Mouse (Mus musculus): ENCODE data around the gene Diaph2.

Diaph2 gene

DNA sequence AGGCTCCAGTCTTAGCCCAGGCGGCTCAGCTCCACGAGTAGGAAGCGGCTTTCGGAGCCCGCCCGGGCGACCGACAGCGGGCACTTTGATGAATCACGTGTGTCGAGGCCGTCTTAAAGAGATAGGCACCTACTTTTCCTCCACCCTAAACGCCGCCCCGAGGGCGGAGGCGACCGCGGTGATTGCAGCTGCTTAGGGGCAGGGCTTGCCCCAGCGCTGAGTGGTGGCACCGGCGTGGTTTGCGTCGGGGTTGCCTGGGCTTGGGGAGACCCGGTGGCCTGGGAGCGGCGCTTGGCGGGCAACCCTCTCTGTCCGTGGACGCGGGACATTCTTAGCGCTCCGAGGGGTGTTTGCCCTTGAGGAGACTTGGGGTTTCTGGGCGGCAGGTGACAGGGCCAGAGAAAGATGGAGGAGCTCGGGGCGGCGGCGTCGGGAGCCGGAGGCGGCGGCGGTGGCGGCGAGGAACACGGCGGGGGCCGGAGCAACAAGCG, at the start of gene Diaph2:
Gene Diaph2 (plus strand): TSS at position 172 of the 491 bp plus-strand sequence.
- in situ Hi-C loops (cut with MboI; ENCODE audit: low sequenced_read_pairs), result no loop called here

DNA sequence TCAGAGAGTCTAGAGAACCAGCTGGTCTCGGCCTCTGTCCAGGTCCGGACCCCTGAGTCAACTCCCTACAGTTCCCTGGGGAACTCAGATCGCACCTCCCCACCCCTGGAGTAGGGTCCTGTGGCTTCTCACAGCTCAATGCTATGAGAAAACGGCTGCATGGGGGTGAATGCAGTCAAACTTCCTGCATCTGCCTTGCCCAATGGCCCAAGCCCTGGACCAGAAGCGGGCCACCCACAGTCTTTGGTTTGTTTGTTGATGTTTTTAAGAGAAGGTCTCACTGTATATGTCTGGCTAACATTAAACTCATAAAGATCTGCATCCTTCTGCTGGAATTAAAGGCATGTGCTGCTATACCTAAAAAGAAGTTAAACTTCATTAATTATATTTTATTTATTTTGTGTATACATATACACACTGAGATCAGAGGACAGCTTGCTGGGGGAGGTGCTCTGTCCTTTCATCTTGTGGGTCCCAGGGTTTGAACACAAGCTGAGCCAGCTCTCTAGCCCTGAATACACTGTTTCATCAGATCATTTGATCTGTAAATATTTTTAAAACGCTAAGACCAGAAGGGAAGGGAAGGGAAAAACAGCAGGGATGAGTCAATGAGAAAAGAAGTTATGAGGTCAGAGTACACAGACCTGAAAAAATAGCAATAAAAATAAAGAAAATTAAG, 47.8 kb upstream of the Diaph2 start:
- in situ Hi-C loops (cut with MboI; ENCODE audit: low sequenced_read_pairs), result no loop called here

DNA sequence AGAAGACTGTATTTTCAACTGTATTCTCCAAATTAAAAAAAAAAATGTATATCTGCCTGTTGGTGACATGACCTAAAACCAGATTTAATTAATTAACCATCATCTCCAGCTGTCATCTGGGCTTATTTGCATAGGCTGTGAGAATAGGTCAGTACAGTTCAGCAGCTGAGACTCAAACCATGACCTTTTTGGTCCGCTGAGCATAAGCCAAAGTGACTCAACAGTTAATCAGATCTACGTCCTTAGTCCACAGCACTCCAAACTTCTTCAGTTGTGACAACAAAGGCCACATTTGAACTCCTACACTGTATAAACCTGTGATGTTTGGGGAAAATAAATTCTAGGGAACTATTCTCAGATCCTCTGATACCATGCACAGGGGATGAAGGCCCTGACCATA, 39.9 kb upstream of the Diaph2 start:
- in situ Hi-C loops (cut with MboI; ENCODE audit: low sequenced_read_pairs), result no loop called here

DNA sequence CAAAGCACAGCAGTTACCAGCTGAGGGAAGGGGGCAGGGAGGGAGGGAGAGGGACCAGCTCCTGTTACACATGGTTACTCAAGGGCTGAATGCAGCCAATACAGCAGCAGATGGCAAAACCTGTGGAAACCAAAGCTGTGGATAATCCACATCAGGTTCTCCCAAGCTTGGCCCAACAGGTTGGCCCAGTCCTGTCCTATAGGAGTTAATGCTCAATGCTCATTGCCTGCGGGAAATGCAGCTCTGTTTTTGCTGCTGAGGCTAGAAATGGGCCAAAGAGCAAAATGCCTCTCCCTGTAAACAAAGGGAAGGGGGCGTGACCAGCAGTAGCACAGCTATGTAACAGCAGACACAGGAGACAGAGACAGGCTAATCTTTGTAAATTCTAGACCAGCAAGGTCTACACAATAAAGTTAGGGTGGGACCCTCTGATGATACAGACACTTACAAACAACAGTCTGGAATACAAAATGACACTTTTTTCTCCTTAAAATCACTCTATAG, 20.8 kb upstream of the Diaph2 start:
- in situ Hi-C loops (cut with MboI; ENCODE audit: low sequenced_read_pairs), result no loop called here

DNA sequence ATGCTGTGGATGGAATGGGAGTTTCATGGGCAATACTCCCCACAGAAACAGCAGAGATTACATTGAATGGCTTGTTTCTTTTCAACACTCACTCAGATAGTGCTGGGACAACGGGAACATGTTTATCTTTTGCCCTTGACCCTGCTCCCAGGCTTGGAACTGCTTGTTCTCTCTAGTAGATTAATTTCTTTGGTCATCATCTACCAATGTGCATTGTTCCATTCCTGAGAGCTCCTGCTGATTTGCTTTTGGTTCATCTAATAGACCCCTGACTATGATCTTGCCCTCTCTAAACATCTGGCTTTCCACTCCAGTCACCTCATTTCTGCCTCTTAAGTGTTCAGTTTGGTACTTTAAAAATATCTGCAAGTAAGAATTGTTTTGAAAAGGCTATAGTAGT, 13.0 kb upstream of the Diaph2 start:
- in situ Hi-C loops (cut with MboI; ENCODE audit: low sequenced_read_pairs), result no loop called here

DNA sequence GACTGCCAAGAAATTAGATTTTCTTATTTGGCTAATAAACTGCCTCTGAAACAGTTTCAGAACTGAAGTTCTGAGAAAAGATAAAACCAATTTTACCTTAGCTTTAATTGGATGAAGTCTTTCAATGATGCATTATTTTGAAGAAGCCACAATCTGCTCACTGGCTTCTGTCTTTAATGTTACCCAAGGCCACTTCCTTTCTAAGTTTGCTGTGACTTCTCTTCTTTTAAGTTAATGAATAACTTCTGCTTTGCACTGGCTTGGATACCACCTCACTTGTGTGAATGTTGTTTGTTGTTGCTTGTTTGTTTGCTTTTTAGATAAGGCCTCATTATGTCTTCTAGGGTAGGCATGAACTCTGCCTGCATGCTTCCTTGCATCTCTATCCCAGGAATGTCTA, 10.3 kb upstream of the Diaph2 start:
- in situ Hi-C loops (cut with MboI; ENCODE audit: low sequenced_read_pairs), result no loop called here

DNA sequence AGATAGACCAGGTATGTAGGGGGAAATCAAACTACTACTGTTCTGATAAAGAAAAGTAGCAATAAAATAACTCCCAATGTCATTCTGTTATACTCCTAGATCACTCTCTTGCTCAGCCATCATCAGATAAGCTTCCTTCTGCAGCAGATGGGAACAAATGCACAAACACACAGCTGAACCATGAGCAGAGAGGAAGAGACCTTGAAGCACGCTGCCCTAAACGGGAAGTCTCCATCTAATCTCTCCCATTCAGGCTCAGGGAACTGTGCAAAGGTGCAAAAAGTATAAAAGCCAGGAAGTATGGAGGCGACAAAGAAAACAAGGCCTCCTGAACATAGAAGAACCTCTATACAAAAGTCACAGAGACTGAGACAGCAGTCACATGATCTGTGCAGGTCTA, 6.6 kb upstream of the Diaph2 start:
- in situ Hi-C loops (cut with MboI; ENCODE audit: low sequenced_read_pairs), result no loop called here

DNA sequence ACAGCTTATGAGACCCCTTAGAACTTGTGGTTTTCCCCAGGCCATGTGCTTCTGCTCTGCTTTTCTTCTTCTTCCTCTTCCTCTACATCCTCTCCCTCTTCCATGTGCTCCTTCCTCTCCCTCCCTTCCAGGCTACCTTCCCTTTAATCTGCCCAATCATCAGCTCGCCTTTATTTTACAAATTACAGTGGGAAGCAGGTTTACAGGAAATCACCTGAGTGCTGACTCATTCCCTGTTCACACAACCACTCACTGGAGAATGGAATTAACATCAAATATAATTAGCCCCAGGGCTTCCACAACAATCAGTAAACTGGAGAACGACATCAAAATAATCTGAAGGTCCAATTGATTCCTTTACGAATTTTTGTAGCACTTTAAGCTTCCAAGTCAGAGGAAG, 3.6 kb upstream of the Diaph2 start:
- in situ Hi-C loops (cut with MboI; ENCODE audit: low sequenced_read_pairs), result no loop called here

DNA sequence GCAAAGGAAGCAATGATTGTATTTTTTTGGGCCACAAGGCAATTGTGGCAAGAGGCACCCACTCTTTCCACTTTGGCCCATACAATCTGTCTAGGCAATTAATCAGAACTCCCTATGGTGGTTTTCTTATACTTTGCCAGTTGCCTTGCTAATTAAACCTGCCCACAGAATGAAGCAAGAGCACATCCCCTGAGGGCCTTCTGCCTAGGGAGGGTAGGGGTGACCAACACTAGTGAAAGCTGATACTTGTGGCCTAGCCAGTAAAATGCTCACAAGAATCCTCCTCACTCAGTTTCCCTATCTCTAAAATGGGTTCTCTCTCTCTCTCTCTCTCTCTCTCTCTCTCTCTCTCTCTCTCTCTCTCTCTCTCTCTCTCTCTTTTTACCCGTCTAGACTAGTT, 440 bp upstream of the Diaph2 start:
- in situ Hi-C loops (cut with MboI; ENCODE audit: low sequenced_read_pairs), result no loop called here

DNA sequence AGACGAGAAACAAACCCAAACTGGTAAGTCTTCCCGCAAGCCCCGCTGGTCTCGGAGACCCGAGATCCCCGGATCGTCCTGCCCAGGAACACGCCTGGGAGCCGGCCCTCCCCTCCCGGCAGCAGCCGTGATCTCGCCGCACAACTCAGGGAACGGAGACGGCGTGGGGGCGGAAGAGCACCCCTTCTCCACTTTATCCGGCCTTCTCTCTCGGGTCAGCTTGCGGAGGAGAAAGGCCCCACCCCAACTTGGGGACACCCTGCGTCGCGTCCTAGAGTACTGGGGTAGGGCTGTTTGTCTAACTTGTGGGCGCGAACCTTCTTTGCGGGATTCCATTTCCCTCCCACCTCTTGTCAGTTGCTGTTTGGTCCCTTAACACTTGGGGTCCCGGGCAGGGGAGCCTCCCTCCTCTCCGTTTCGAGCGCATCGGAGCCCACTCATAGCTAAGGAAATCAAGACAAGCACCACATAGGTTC, 590 bp downstream of the Diaph2 start:
- in situ Hi-C loops (cut with MboI; ENCODE audit: low sequenced_read_pairs), result no loop called here

DNA sequence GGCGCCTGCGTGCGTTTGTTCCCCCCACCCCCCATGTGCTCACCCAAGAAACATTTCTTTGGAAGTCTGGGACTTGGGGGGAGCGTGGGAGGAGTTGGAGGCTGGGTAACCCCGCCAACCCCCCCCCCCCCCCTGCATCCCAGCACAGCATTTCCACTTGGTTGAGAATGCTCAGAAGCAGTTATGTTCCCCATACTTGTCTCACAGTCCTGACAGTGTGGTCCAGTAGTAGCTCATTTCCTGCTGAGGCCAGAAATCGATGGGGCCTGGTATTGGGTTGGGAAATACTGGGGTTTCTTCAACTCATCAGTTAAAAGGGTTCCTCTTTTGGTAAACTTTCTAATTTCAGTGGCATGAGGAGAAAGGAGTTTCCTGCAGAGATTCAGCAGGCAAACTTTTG, 1.1 kb downstream of the Diaph2 start:
- in situ Hi-C loops (cut with MboI; ENCODE audit: low sequenced_read_pairs), result no loop called here

DNA sequence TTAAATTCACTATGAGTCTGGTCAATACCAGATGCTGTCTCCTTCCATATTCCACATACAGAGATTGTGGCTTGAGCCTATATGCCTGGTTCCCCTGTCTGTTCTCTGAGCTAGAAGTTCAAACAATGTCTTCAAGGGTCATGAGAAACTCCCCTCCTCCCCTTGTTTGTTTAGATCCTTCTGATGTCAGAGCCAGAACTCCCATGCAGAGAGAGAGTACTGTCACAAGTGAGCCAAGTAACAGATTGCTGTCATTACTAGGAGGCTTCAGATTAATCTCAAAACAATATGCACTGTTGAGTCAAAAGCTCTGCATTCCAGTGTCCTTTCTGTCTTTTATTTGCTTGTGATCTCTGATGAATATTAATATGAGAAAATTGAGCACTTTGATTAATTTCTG, 7.1 kb downstream of the Diaph2 start:
- in situ Hi-C loops (cut with MboI; ENCODE audit: low sequenced_read_pairs), result no loop called here

DNA sequence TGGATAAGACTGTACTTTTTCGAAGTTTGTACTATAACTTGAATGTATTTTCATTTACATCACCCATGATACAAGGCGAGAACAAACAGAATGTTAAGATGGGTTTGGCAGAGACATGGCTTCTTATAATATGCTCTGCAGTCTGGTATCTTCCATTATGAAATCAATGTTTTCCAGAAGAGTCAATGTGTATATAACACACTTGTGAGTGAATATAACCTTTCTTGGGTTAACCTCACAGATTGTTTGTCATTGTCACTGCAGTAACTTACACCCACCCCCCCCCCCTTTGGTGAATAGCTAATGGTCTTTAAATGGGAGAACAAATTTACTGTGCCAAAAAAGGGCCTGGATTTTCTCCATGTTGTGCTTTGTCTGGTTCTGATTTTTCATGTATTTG, 13.1 kb downstream of the Diaph2 start:
- in situ Hi-C loops (cut with MboI; ENCODE audit: low sequenced_read_pairs), result no loop called here

DNA sequence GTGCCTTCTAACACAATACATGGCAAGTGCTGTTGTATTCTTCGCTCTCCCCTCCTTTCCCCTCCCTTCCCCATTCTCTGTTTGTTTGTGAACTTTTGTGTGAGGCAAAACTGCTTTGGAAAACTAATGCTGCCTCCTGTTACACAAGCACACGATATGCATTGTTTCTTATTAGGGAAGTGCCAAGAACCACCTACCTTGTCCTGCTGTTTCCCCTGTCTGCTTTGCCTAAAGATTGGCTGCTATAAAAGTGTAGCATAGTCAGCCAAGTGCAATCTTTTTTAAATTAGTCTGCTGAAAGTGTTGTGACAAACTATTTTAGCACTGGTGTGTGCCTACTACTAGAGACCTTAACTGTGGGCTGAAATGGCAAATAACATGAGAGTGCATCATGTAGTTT, 15.8 kb downstream of the Diaph2 start:
- in situ Hi-C loops (cut with MboI; ENCODE audit: low sequenced_read_pairs), result no loop called here

DNA sequence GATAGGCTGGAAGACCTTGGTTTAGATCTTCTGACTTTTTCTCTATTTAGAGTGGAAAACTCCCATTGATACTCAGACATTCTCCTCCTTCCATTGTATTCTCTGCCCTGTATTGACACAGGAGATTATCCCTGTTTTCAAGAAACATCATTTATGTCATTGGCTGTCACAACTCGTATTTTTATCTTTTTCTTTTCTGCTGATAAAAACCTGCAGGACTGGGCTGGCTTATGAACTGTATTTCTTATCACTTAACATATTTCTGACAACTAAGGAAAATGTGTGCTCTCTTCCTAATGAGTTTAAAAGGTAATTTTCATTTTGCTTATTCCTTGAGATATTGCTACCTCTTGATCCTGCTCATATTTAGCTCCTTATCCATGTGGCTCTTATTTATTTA, 17.3 kb downstream of the Diaph2 start:
- in situ Hi-C loops (cut with MboI; ENCODE audit: low sequenced_read_pairs), result no loop called here

DNA sequence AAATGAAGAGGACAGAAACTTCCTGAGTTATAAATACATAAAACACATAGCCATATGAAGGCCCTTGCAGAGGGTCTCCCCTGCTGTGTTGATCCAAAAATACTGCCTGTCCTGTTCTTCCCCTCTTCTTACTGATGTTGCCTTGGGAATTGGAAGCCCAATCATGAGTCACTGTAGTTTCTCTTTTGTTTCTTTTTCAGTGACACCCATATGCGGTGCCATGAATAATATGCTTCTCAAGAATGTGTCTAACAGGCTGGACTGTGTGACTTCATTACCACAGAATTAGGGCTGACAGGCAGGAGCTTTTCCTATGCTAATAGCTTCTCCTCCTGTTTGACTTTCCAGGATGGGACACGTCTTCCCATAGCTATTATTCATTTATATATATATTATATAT, 21.1 kb downstream of the Diaph2 start:
- in situ Hi-C loops (cut with MboI; ENCODE audit: low sequenced_read_pairs), result no loop called here

DNA sequence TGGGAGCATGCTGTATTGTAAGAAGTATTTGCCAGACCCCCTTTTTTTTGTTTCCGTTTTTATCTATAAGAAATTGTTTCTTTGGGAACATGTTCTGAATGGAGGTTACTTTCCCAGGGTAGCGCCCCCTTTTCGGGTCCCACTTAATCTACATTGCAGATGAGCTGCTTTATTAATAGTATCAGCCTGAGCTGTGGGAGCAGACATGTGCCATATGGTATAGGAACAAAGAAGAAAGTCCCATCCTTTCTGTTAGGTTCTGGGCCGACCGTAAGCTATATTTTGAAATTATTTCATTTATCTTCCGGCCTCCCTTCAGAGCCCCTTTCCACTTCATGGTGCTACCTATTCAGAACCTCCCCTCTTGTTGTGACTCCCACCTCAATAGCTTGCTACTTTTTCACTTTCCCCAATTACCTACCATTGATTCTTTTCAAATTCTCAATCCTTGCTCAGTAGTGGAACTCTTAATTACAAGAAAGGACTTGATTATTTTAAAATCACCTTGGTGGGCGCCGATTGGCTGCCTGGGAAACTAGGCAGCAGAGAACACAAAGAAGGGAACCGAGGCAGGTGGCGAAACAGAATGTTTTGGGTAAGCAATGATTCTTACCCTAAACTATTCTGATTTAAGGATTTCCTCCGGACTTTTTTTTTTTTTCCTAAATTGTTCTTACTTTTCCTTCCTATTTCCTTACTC, 24.2 kb downstream of the Diaph2 start:
- in situ Hi-C loops (cut with MboI; ENCODE audit: low sequenced_read_pairs), result no loop called here

DNA sequence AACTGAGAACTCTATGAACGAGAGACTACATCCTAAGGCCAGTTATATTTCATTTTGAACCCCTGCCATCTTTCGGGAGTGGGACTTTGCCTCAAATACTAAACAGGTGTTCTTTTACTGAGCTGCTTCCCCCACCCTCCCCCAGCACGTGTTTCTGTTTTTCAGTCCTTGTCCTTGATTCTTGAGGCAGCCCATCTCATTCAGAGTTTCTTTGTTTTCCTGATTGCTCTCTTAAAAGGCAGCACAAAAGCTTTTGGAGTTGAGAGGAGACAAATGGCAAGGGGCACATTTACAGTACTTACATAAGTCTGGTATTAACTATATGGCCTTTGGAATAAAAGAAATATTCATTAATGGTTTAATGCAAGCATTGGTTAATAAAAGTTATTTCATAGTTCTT, 24.9 kb downstream of the Diaph2 start:
- in situ Hi-C loops (cut with MboI; ENCODE audit: low sequenced_read_pairs), result no loop called here

DNA sequence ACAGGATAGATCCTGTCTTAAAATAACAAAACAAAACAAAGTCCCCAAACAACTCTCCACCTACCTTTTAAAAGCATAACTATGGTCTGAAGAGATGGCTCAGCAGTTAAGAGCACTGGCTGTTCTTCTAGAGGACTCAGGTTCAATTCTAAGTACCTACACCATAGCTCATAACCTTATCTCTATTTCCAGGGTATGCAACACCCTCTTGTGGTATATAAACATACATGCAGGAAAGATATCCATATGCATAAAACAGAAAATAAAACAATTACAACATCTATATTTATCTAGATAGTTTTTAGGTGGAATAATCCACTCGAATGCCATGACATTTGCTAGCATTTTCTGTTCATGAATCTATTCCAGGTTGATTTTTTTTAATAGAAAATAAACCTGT, 27.2 kb downstream of the Diaph2 start:
- in situ Hi-C loops (cut with MboI; ENCODE audit: low sequenced_read_pairs), result no loop called here

DNA sequence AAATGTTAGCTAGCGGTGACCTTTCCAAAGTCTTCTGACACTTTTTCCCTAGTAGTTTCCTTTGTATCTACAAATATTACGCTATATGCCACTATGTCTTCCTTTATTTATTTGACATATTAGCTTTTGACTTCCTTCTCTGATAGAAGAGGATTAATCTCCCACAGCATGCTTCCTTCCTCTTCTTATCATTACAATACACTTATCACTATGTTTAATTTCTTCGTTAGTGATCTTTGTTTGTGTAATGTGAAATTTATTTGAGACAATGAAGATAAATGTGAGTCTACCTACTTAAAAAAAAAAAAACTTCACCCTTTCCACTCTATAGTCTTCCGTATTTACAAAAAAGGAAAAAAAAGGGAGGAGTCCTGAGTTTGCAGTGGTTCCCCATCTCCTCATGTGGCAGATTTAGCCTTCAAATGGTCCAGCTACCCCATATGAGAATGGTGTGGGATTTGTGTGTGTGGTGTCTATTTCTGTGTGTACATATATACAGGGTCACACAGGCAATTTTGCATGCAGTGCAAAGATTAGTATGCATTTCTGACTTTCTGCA, 27.9 kb downstream of the Diaph2 start:
- in situ Hi-C loops (cut with MboI; ENCODE audit: low sequenced_read_pairs), result no loop called here

DNA sequence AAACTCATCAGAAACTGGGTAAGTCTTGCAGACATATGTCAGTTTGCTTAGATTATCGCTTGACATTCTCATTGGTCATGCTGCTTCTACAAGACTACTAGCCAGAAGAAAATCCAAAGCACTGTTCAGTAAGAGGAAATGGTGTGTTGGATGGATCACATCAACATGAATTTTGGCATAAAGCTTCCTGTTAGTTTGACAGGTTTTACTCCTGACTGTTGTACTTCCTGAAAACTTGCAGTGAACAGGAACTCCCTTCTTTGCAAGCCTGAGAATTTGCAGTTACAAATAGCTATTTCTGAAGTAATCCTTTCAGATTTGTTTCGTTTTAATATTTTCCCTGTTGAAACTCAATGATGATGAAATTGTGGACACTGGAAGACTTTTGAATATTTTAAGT, 32.3 kb downstream of the Diaph2 start:
- in situ Hi-C loops (cut with MboI; ENCODE audit: low sequenced_read_pairs), result no loop called here

DNA sequence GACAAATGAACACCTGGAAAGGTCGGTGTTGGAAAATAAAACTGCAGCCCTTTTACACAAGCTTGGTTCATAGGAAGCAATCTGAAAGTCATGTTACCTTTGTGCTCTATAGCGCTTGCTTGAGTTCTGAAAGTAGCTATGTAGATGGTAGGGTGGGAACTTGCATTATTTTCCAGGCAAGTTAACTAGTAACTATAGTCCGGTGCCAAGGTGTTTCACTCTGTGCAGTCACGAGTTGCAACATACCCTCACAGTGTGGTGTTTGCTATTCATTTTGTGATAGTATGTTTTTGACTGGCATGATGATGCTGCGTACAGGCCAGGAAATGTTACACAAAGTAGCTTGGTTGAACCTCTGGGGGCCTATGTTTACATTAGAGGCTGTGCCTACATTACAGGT, 34.5 kb downstream of the Diaph2 start:
- in situ Hi-C loops (cut with MboI; ENCODE audit: low sequenced_read_pairs), result no loop called here

Measured in CH12F3 (cell line).